Mouse (Mus musculus): ENCODE data around the gene Ppp1r9b.
A peak's percentile ranks its signal among the peaks of the same experiment; 100 is the strongest.

Ppp1r9b gene

GRCm38 (mm10) chr11:95024439-95025184, 33.8 kb downstream of the Ppp1r9b start:
- peak; percentile 56 for DNase-seq

GRCm38 (mm10) chr11:95025227-95026012, 34.6 kb downstream of the Ppp1r9b start:
- DNase-seq, result no peak

GRCm38 (mm10) chr11:95026090-95026542, 35.3 kb downstream of the Ppp1r9b start:
- DNase-seq, result no peak

GRCm38 (mm10) chr11:95026849-95027248, 36.0 kb downstream of the Ppp1r9b start:
- DNase-seq, result no peak

- DNase-seq, result no peak
These were observed 37.1 kb downstream of the Ppp1r9b start for GRCm38 (mm10) chr11:95027850-95028470.

GRCm38 (mm10) chr11:95032945-95033344, 42.1 kb downstream of the Ppp1r9b start:
- no peak for DNase-seq

GRCm38 (mm10) chr11:95033617-95034016, 42.8 kb downstream of the Ppp1r9b start:
- DNase-seq, result no peak

- peak; percentile 79 for DNase-seq
These were observed 44.1 kb downstream of the Ppp1r9b start for GRCm38 (mm10) chr11:95034902-95035301.

- DNase-seq, result no peak
These were observed 45.7 kb downstream of the Ppp1r9b start for GRCm38 (mm10) chr11:95036521-95036920.

GRCm38 (mm10) chr11:95037306-95037705, 46.5 kb downstream of the Ppp1r9b start:
- peak; percentile 58 for DNase-seq

GRCm38 (mm10) chr11:95038156-95038817, 47.5 kb downstream of the Ppp1r9b start:
- DNase-seq, result no peak

- DNase-seq, result no peak
These were observed 48.2 kb downstream of the Ppp1r9b start for GRCm38 (mm10) chr11:95038818-95039655.

GRCm38 (mm10) chr11:95039766-95040165, 48.9 kb downstream of the Ppp1r9b start:
- no peak for DNase-seq

GRCm38 (mm10) chr11:95040491-95041138, 49.8 kb downstream of the Ppp1r9b start:
- DNase-seq, result peak; percentile 51

- DNase-seq, result peak; percentile 98
These were observed 50.3 kb downstream of the Ppp1r9b start, which contains the start of gene Pdk2 for GRCm38 (mm10) chr11:95041139-95041609. Pdk2 (minus strand) TSS chr11:95041354.

GRCm38 (mm10) chr11:95042096-95042495, 51.3 kb downstream of the Ppp1r9b start:
- peak; percentile 89 for DNase-seq

- DNase-seq, result no peak
These were observed 52.2 kb downstream of the Ppp1r9b start for GRCm38 (mm10) chr11:95043060-95043459.

GRCm38 (mm10) chr11:95043608-95044007, 52.8 kb downstream of the Ppp1r9b start:
- no peak for DNase-seq

GRCm38 (mm10) chr11:95044185-95044870, 53.5 kb downstream of the Ppp1r9b start:
- DNase-seq, result no peak

GRCm38 (mm10) chr11:95046980-95047680, 56.3 kb downstream of the Ppp1r9b start:
- DNase-seq, result no peak
